Mouse (Mus musculus): ENCODE measurements around the gene Polr2f. TPM values are rescaled to one million over a fixed set of nuclear protein-coding genes. Genes with fewer than 3 reads are reported as not detected.

Polr2f gene
- polyA plus RNA-seq, 2 experiments = 192 to 334 TPM

DNA sequence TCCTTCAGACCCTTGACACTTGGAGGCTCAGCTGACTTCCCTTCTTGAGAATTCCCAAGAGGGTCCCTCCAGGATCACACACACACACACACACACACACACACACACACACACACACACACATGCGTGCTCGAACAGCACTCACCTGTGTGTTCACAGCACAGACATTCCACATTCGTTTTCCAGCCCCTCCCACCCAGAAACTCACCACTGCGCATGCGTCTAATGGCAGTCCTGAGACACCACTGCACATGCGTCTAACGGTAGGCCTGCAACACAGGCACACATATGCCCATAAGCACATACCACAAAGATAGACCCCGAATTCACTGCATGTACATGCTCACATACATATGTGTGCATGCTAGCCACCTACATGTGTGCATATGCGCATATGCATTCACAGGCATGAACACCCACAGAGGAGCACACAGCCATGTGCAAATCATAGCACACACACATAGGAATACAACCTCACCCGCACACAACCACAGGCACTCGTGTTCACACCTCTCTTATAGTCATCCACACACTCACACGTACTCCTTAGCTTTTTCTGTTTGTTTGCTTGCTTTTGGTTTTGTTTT is 58.7 kb downstream of the Polr2f start:
- H3K9ac ChIP-seq (ENCODE audit: low read depth, low read length, severe bottlenecking) = no peak overlapping the region
- 90% methylated on average over 12 of the region's 12 CpGs for WGBS
- no peak for ATAC-seq (ENCODE audit: low FRiP score, low read depth)

More for the DNA sequence above, 58.7 kb downstream of the Polr2f start:
- no peak for TF ChIP-seq POLR2A (IDR thresholded peaks at IDR 0.05; ENCODE audit: borderline replicate concordance, extremely low read depth, insufficient read depth, insufficient read length)
- Histone ChIP-seq H3K9me3 (ENCODE audit: control insufficient read depth, low read length) (no peaks in the 10 kb centered on the region), H3K27me3 (ENCODE audit: control insufficient read depth, insufficient read depth, low read length) (no peaks in the 10 kb centered on the region), H3K27ac (replicated peaks; ENCODE audit: low read depth, low read length) (no peak overlapping the region), H3K4me2 (replicated peaks; ENCODE audit: low read depth, low read length, severe bottlenecking) (no peak overlapping the region), H3K4me1 (ENCODE audit: control insufficient read depth, insufficient read depth, low read length) (peaks cover 18% of the 10 kb centered on the region), H3K4me3 (replicated peaks; ENCODE audit: low read length) (no peak overlapping the region), H3K36me3 (ENCODE audit: control insufficient read depth, insufficient read depth, low read length) (no peaks in the 10 kb centered on the region)
- no peak for DNase-seq (ENCODE audit: low spot score)

Other genes with a start within 250 kb of the Polr2f start
- 0.19 and 0.20 TPM in 2 replicates for gene Gm49510, start 241.3 kb upstream of the Polr2f start, polyA plus RNA-seq (2012; rRNA removed)
- gene Gm49510, start 241.3 kb upstream of the Polr2f start, polyA plus RNA-seq (2014; fragmentation: Nextera tagmentation; extraction: Ambion mirVana) = 0.92 and 1.5 TPM in 2 replicates
- gene Sh3bp1, start 241.2 kb upstream of the Polr2f start, polyA plus RNA-seq (2012; rRNA removed) = 127 and 202 TPM in 2 replicates
- 51.7 and 54.9 TPM in 2 replicates for gene Sh3bp1, start 241.2 kb upstream of the Polr2f start, polyA plus RNA-seq (2014; fragmentation: Nextera tagmentation; extraction: Ambion mirVana)
- gene Pdxp, start 227.1 kb upstream of the Polr2f start, polyA plus RNA-seq (2012; rRNA removed) = 32.5 and 44.4 TPM in 2 replicates
- gene Pdxp, start 227.1 kb upstream of the Polr2f start, polyA plus RNA-seq (2014; fragmentation: Nextera tagmentation; extraction: Ambion mirVana) = 20.8 and 21.7 TPM in 2 replicates
- gene Lgals1, start 214.3 kb upstream of the Polr2f start, polyA plus RNA-seq (2012; rRNA removed) = 2,106 and 2,309 TPM in 2 replicates
- 2,467 and 2,738 TPM in 2 replicates for gene Lgals1, start 214.3 kb upstream of the Polr2f start, polyA plus RNA-seq (2014; fragmentation: Nextera tagmentation; extraction: Ambion mirVana)
- 38.8 and 41.0 TPM in 2 replicates for gene Nol12, start 206.1 kb upstream of the Polr2f start, polyA plus RNA-seq (2012; rRNA removed)
- gene Nol12, start 206.1 kb upstream of the Polr2f start, polyA plus RNA-seq (2014; fragmentation: Nextera tagmentation; extraction: Ambion mirVana) = 50.6 and 53.1 TPM in 2 replicates
- 64.4 and 72.3 TPM in 2 replicates for gene Triobp, start 193.3 kb upstream of the Polr2f start, polyA plus RNA-seq (2012; rRNA removed)
- 44.7 and 46.8 TPM in 2 replicates for gene Triobp, start 193.3 kb upstream of the Polr2f start, polyA plus RNA-seq (2014; fragmentation: Nextera tagmentation; extraction: Ambion mirVana)
- gene H1f0, start 112.6 kb upstream of the Polr2f start, polyA plus RNA-seq (2012; rRNA removed) = 390 and 433 TPM in 2 replicates
- 250 and 278 TPM in 2 replicates for gene H1f0, start 112.6 kb upstream of the Polr2f start, polyA plus RNA-seq (2014; fragmentation: Nextera tagmentation; extraction: Ambion mirVana)
- gene Galr3, start 99.1 kb upstream of the Polr2f start, polyA plus RNA-seq (2012; rRNA removed) = 0.39 and 0.49 TPM in 2 replicates
- gene Galr3, start 99.1 kb upstream of the Polr2f start, polyA plus RNA-seq (2014; fragmentation: Nextera tagmentation; extraction: Ambion mirVana) = not detected in 2 replicates
- 58.3 and 72.3 TPM in 2 replicates for gene Ankrd54, start 78.1 kb upstream of the Polr2f start, polyA plus RNA-seq (2012; rRNA removed)
- 44.4 and 54.3 TPM in 2 replicates for gene Ankrd54, start 78.1 kb upstream of the Polr2f start, polyA plus RNA-seq (2014; fragmentation: Nextera tagmentation; extraction: Ambion mirVana)
- 198 and 206 TPM in 2 replicates for gene Eif3l, start 65.8 kb upstream of the Polr2f start, polyA plus RNA-seq (2012; rRNA removed)
- gene Eif3l, start 65.8 kb upstream of the Polr2f start, polyA plus RNA-seq (2014; fragmentation: Nextera tagmentation; extraction: Ambion mirVana) = 214 and 219 TPM in 2 replicates
- gene Micall1, start 32.1 kb upstream of the Polr2f start, polyA plus RNA-seq (2012; rRNA removed) = 31.0 and 35.4 TPM in 2 replicates
- gene Micall1, start 32.1 kb upstream of the Polr2f start, polyA plus RNA-seq (2014; fragmentation: Nextera tagmentation; extraction: Ambion mirVana) = 12.8 and 14.8 TPM in 2 replicates
- 3.8 and 4.7 TPM in 2 replicates for gene 1700088E04Rik, start 244 bp downstream of the Polr2f start, polyA plus RNA-seq (2012; rRNA removed)
- gene 1700088E04Rik, start 244 bp downstream of the Polr2f start, polyA plus RNA-seq (2014; fragmentation: Nextera tagmentation; extraction: Ambion mirVana) = 6.1 and 7.1 TPM in 2 replicates
- gene Sox10, start 24.2 kb downstream of the Polr2f start, polyA plus RNA-seq (2012; rRNA removed) = 20.3 and 26.9 TPM in 2 replicates
- gene Sox10, start 24.2 kb downstream of the Polr2f start, polyA plus RNA-seq (2014; fragmentation: Nextera tagmentation; extraction: Ambion mirVana) = 7.8 and 9.0 TPM in 2 replicates
- 82.4 and 82.6 TPM in 2 replicates for gene Pick1, start 88.2 kb downstream of the Polr2f start, polyA plus RNA-seq (2012; rRNA removed)
- gene Pick1, start 88.2 kb downstream of the Polr2f start, polyA plus RNA-seq (2014; fragmentation: Nextera tagmentation; extraction: Ambion mirVana) = 23.3 and 25.7 TPM in 2 replicates
- gene Gm49486, start 88.4 kb downstream of the Polr2f start, polyA plus RNA-seq (2012; rRNA removed) = 1.5 and 2.6 TPM in 2 replicates
- gene Gm49486, start 88.4 kb downstream of the Polr2f start, polyA plus RNA-seq (2014; fragmentation: Nextera tagmentation; extraction: Ambion mirVana) = 0.89 and 1.2 TPM in 2 replicates
- 0.16 and 0.35 TPM in 2 replicates for gene Slc16a8, start 113.8 kb downstream of the Polr2f start, polyA plus RNA-seq (2012; rRNA removed)
- 0.51 and 0.66 TPM in 2 replicates for gene Slc16a8, start 113.8 kb downstream of the Polr2f start, polyA plus RNA-seq (2014; fragmentation: Nextera tagmentation; extraction: Ambion mirVana)
- 11.7 TPM in 2 replicates for gene Baiap2l2, start 144.5 kb downstream of the Polr2f start, polyA plus RNA-seq (2012; rRNA removed)
- gene Baiap2l2, start 144.5 kb downstream of the Polr2f start, polyA plus RNA-seq (2014; fragmentation: Nextera tagmentation; extraction: Ambion mirVana) = 8.5 and 10.9 TPM in 2 replicates
- 21.8 and 27.2 TPM in 2 replicates for gene Pla2g6, start 187.4 kb downstream of the Polr2f start, polyA plus RNA-seq (2012; rRNA removed)
- 12.7 and 14.7 TPM in 2 replicates for gene Pla2g6, start 187.4 kb downstream of the Polr2f start, polyA plus RNA-seq (2014; fragmentation: Nextera tagmentation; extraction: Ambion mirVana)
- 5.0 and 5.5 TPM in 2 replicates for gene Maff, start 205.6 kb downstream of the Polr2f start, polyA plus RNA-seq (2012; rRNA removed)
- gene Maff, start 205.6 kb downstream of the Polr2f start, polyA plus RNA-seq (2014; fragmentation: Nextera tagmentation; extraction: Ambion mirVana) = 3.0 and 3.6 TPM in 2 replicates

Measured in limb, embryonic 14.5 days (tissue).